Mouse (Mus musculus) liver, adult 2 months (tissue): ENCODE measurements at regions not wholly inside any gene's neighbourhood (a gene's known extent, or its start where the extent isn't known, plus 50 kb on each side); places are given as distances from the start of the nearest gene placed in this dataset.
A peak's percentile ranks its signal among the peaks of the same experiment; 100 is the strongest.

Experiments used
- DNase-seq: peaks from one replicate; pipeline ENCODE4 v3.0.0-alpha.2; 2011; ENCODE audit warnings: low read depth, low spot score; ENCODE audit errors: extremely low read depth
- H3K27ac ChIP-seq: fragments of 200-500 bp; replicated peaks from 2 replicates; pipeline ENCODE4 v1.5.1; 2012; ENCODE audit warnings: low read depth, mild to moderate bottlenecking, control low read depth, inconsistent platforms, low read length; ENCODE audit not compliant: insufficient read depth
- H3K27me3 ChIP-seq: fragments of 200-500 bp; 2 replicates; pipeline ENCODE4 v1.6.1; 2012; ENCODE audit warnings: mild to moderate bottlenecking, moderate library complexity, low read length, inconsistent platforms; ENCODE audit not compliant: control insufficient read depth, insufficient read depth
- H3K36me3 ChIP-seq: fragments of 200-500 bp; 2 replicates; pipeline ENCODE4 v1.6.1; 2012; ENCODE audit warnings: low read length, inconsistent platforms; ENCODE audit not compliant: control insufficient read depth, insufficient read depth
- H3K4me1 ChIP-seq: fragments of 200-500 bp; 2 replicates; pipeline ENCODE4 v1.6.1; 2011; ENCODE audit warnings: low read length; ENCODE audit not compliant: control insufficient read depth, insufficient read depth
- H3K4me3 ChIP-seq: fragments of 200-500 bp; 2 replicates; pipeline ENCODE4 v1.5.1; 2011; ENCODE audit warnings: low read depth, mild to moderate bottlenecking, control low read depth, low read length, moderate library complexity; ENCODE audit not compliant: insufficient read depth
- H3K79me2 ChIP-seq: fragments of 200-500 bp; 2 replicates; pipeline ENCODE4 v1.6.1; 2012; ENCODE audit warnings: inconsistent platforms, mild to moderate bottlenecking, low read length, moderate library complexity; ENCODE audit not compliant: control insufficient read depth, insufficient read depth
- H3K9ac ChIP-seq: fragments of 200-500 bp; 2 replicates; pipeline ENCODE4 v1.6.1; 2012; ENCODE audit warnings: low read depth, mild to moderate bottlenecking, control low read depth, inconsistent platforms, low read length
- CTCF ChIP-seq: fragments of 200-500 bp; IDR thresholded peaks from 2 replicates; pipeline ENCODE4 v1.5.1; 2011; ENCODE audit warnings: low read depth, low read length, control low read depth
- POLR2A ChIP-seq: fragments of 200-500 bp; IDR thresholded peaks from 2 replicates; pipeline ENCODE4 v1.6.1; 2011; ENCODE audit warnings: low read length, control low read depth; ENCODE audit not compliant: insufficient read depth; ENCODE audit errors: extremely low read depth
- WGBS: fragments of 180-500 bp; shearing (Covaris S2); methylation state at CpG from one replicate; pipeline ENCODE4 v1.1.7; 2018; 5-methylcytosine and 5-hydroxymethylcytosine counted together

- no peak overlapping the region for H3K9ac ChIP-seq
- no peak overlapping the region for H3K4me3 ChIP-seq
- H3K27me3 ChIP-seq = 0 out of 2 replicates have a peak, but pooled peaks cover 9% of the 10 kb centered on the region
- no peak for TF ChIP-seq CTCF
- TF ChIP-seq POLR2A = no peak
- H3K36me3 ChIP-seq = no peaks in the 10 kb centered on the region
- 90% methylated on average over 15 of the region's 15 CpGs for WGBS
- no peaks in the 10 kb centered on the region for H3K79me2 ChIP-seq
- H3K4me1 ChIP-seq = no peaks in the 10 kb centered on the region
- DNase-seq = no peak
- no peak overlapping the region for H3K27ac ChIP-seq
These were observed 130.5 kb upstream of the Pmfbp1 start for GRCm38 (mm10) chr8:109363185-109363845.

GRCm38 (mm10) chr8:109373977-109374376, 119.8 kb upstream of the Pmfbp1 start:
- no peak overlapping the region for H3K4me3 ChIP-seq
- no peaks in the 10 kb centered on the region for H3K79me2 ChIP-seq
- no peaks in the 10 kb centered on the region for H3K36me3 ChIP-seq
- DNase-seq = peak; percentile 58
- no peaks in the 10 kb centered on the region for H3K27me3 ChIP-seq
- no peak overlapping the region for H3K27ac ChIP-seq
- no peaks in the 10 kb centered on the region; the same call in 1 of the 2 replicates for H3K4me1 ChIP-seq
- H3K9ac ChIP-seq = no peak overlapping the region
- WGBS = 75% methylated on average over 2 of the region's 2 CpGs
- TF ChIP-seq POLR2A (no peak), CTCF (no peak)

GRCm38 (mm10) chr8:109384881-109385280, 108.9 kb upstream of the Pmfbp1 start:
- WGBS = 93% methylated on average over 3 of the region's 3 CpGs
- Histone ChIP-seq H3K36me3 (no peaks in the 10 kb centered on the region), H3K27me3 (no peaks in the 10 kb centered on the region), H3K4me3 (no peak overlapping the region), H3K79me2 (no peaks in the 10 kb centered on the region), H3K9ac (no peak overlapping the region), H3K27ac (no peak overlapping the region), H3K4me1 (no peaks in the 10 kb centered on the region)
- no peak for DNase-seq
- TF ChIP-seq POLR2A (no peak), CTCF (no peak)

- no peaks in the 10 kb centered on the region for H3K4me1 ChIP-seq
- WGBS = 71% methylated on average over 6 of the region's 6 CpGs
- no peak overlapping the region for H3K27ac ChIP-seq
- no peaks in the 10 kb centered on the region for H3K27me3 ChIP-seq
- no peaks in the 10 kb centered on the region for H3K79me2 ChIP-seq
- DNase-seq = no peak
- H3K36me3 ChIP-seq = no peaks in the 10 kb centered on the region
- no peak overlapping the region for H3K4me3 ChIP-seq
- TF ChIP-seq POLR2A = no peak
- TF ChIP-seq CTCF = no peak
- no peak overlapping the region for H3K9ac ChIP-seq
These were observed 98.5 kb upstream of the Pmfbp1 start for GRCm38 (mm10) chr8:109395133-109395855.

- no peak overlapping the region for H3K4me3 ChIP-seq
- WGBS = 29% methylated on average over 11 of the region's 11 CpGs
- no peak overlapping the region for H3K27ac ChIP-seq
- no peaks in the 10 kb centered on the region for H3K27me3 ChIP-seq
- H3K79me2 ChIP-seq = no peaks in the 10 kb centered on the region
- TF ChIP-seq CTCF = no peak
- TF ChIP-seq POLR2A = no peak
- no peaks in the 10 kb centered on the region for H3K36me3 ChIP-seq
- no peak overlapping the region for H3K9ac ChIP-seq
- H3K4me1 ChIP-seq = no peaks in the 10 kb centered on the region
- no peak for DNase-seq
These were observed 94.2 kb upstream of the Pmfbp1 start for GRCm38 (mm10) chr8:109399616-109400015.

- TF ChIP-seq CTCF (no peak), POLR2A (no peak)
- DNase-seq = no peak
- Histone ChIP-seq H3K4me1 (no peaks in the 10 kb centered on the region), H3K27ac (no peak overlapping the region), H3K9ac (no peak overlapping the region), H3K79me2 (no peaks in the 10 kb centered on the region), H3K36me3 (no peaks in the 10 kb centered on the region), H3K27me3 (no peaks in the 10 kb centered on the region), H3K4me3 (no peak overlapping the region)
- 91% methylated on average over 5 of the region's 5 CpGs for WGBS
These were observed 93.6 kb upstream of the Pmfbp1 start for GRCm38 (mm10) chr8:109400192-109400591.
